In genomic region chrX:134610984-134611383, GRCm38 (mm10) we compare ENCODE assay signal across 19 mouse cellular contexts. TPM values are rescaled to one million over a fixed set of nuclear protein-coding genes. Genes with fewer than 3 reads are reported as not detected.
DNase-seq lines count a peak whose midpoint lies in the region; ATAC-seq lines count a peak whose summit lies in the region.
"Had no signal": no experiment of that assay in that cellular context is flagged by ENCODE, and none has a peak within 500 bp of the region (broad histone marks: within the 10 kb centered on the region; RNA-seq: fewer than 3 reads in every experiment).

No protein-coding gene starts in this region.

- H3K4me1 ChIP-seq in liver, embryonic 11.5 days (replicated peaks; ENCODE audit: control insufficient read depth, insufficient read depth, low read length) = 0 out of 2 replicates have a peak, but pooled peaks cover 2% of the 10 kb centered on the region
- peaks cover 19% of the 10 kb centered on the region for H3K4me1 ChIP-seq in liver, embryonic 15.5 days (replicated peaks)
- H3K4me1 ChIP-seq in hindbrain, embryonic 13.5 days (replicated peaks) = no peaks in the 10 kb centered on the region
- H3K4me1 ChIP-seq: embryonic facial prominence, embryonic 15.5 days; hindbrain, embryonic 12.5 days had no signal

- H3K36me3 ChIP-seq in liver, embryonic 11.5 days (ENCODE audit: control insufficient read depth, insufficient read depth, low read length) = no peaks in the 10 kb centered on the region
- 0 out of 2 replicates have a peak, but pooled peaks cover 5% of the 10 kb centered on the region for H3K36me3 ChIP-seq in liver, embryonic 15.5 days (replicated peaks)
- H3K36me3 ChIP-seq in hindbrain, embryonic 13.5 days = no peaks in the 10 kb centered on the region
- H3K36me3 ChIP-seq: embryonic facial prominence, embryonic 15.5 days; hindbrain, embryonic 12.5 days had no signal

- 63% methylated on average over 4 of the region's 4 CpGs for WGBS in liver, embryonic 11.5 days
- 32% methylated on average over 4 of the region's 4 CpGs for WGBS in liver, embryonic 15.5 days (ENCODE audit: insufficient replicate concordance)
- WGBS in hindbrain, embryonic 13.5 days = 89% methylated on average over 4 of the region's 4 CpGs

- peak overlapping the region; percentile 20; the same call in 1 of the 2 replicates for H3K4me2 ChIP-seq in liver, embryonic 11.5 days
- peak overlapping the region; percentile 5; the same call in 1 of the 2 replicates for H3K4me2 ChIP-seq in liver, embryonic 15.5 days
- H3K4me2 ChIP-seq in hindbrain, embryonic 13.5 days = no peak overlapping the region
- H3K4me2 ChIP-seq: embryonic facial prominence, embryonic 15.5 days; heart, embryonic 13.5 days; hindbrain, embryonic 12.5 days had no signal

- DNase-seq in liver, embryonic 11.5 days (ENCODE audit: low spot score) = no peak
- DNase-seq in lung, postnatal 36 days = no peak
- DNase-seq in natural killer cell, adult 2 months (ENCODE audit: low spot score in 2 of 2) = no peak
- DNase-seq: adrenal gland, adult 8-10 months; adrenal gland, postnatal 36 days; cerebellum, adult 2 months; cerebellum, postnatal 10 days; embryo, embryonic 11 days; gastrocnemius, postnatal 36 days; heart, adult 11 months; heart, postnatal 36 days had no signal

- H3K9me3 ChIP-seq in liver, embryonic 11.5 days (ENCODE audit: control insufficient read depth, low read length) = no peaks in the 10 kb centered on the region
- no peaks in the 10 kb centered on the region for H3K9me3 ChIP-seq in liver, embryonic 15.5 days (replicated peaks)
- H3K9me3 ChIP-seq in hindbrain, embryonic 13.5 days = no peaks in the 10 kb centered on the region
- H3K9me3 ChIP-seq: embryonic facial prominence, embryonic 15.5 days; heart, embryonic 13.5 days; hindbrain, embryonic 12.5 days had no signal

- no peak overlapping the region for H3K4me3 ChIP-seq in liver, embryonic 11.5 days (ENCODE audit: low read depth, low read length)
- no peak overlapping the region for H3K4me3 ChIP-seq in liver, embryonic 15.5 days (replicated peaks)
- H3K4me3 ChIP-seq in hindbrain, embryonic 13.5 days = no peak overlapping the region
- H3K4me3 ChIP-seq: embryonic facial prominence, embryonic 15.5 days; heart, embryonic 13.5 days; hindbrain, embryonic 12.5 days had no signal

- H3K27me3 ChIP-seq in liver, embryonic 11.5 days (replicated peaks; ENCODE audit: control insufficient read depth, insufficient read depth, low read length) = no peaks in the 10 kb centered on the region
- no peaks in the 10 kb centered on the region for H3K27me3 ChIP-seq in liver, embryonic 15.5 days
- no peaks in the 10 kb centered on the region for H3K27me3 ChIP-seq in hindbrain, embryonic 13.5 days
- H3K27me3 ChIP-seq: embryonic facial prominence, embryonic 15.5 days; heart, embryonic 13.5 days; hindbrain, embryonic 12.5 days had no signal

- no peak overlapping the region for H3K9ac ChIP-seq in liver, embryonic 11.5 days (ENCODE audit: low read depth, low read length)
- H3K9ac ChIP-seq in liver, embryonic 15.5 days = no peak overlapping the region
- H3K9ac ChIP-seq in hindbrain, embryonic 13.5 days = no peak overlapping the region
- H3K9ac ChIP-seq: embryonic facial prominence, embryonic 15.5 days; heart, embryonic 13.5 days; hindbrain, embryonic 12.5 days had no signal

- 0 out of 2 replicates have a peak, but pooled peaks have one; percentile 36 for ATAC-seq in erythroblast, adult 5-6 weeks (replicated peaks; ENCODE audit: low FRiP score, poor library complexity, severe bottlenecking)
- ATAC-seq in liver, embryonic 11.5 days (replicated peaks; ENCODE audit: low FRiP score) = peak; percentile 77
- peak; percentile 67 for ATAC-seq in liver, embryonic 15.5 days (ENCODE audit: insufficient read depth)
- ATAC-seq in hindbrain, embryonic 13.5 days (ENCODE audit: low FRiP score) = no peak
- ATAC-seq: forebrain, embryonic 14.5 days; hindbrain, postnatal 0 days had no signal

- H3K27ac ChIP-seq in liver, embryonic 11.5 days (ENCODE audit: low read depth, low read length) = no peak overlapping the region
- 0 out of 2 replicates have a peak overlapping the region, but pooled peaks have one; percentile 24 for H3K27ac ChIP-seq in liver, embryonic 15.5 days (replicated peaks)
- H3K27ac ChIP-seq in hindbrain, embryonic 13.5 days = no peak overlapping the region
- H3K27ac ChIP-seq: embryonic facial prominence, embryonic 15.5 days; heart, embryonic 13.5 days; hindbrain, embryonic 12.5 days; hindbrain, postnatal 0 days had no signal

RNA-seq across cellular contexts. Expression of gene Hnrnph2, which starts 10.0 kb away (rescaled TPM):
- total RNA-seq in erythroblast, adult 5-6 weeks (2015; ENCODE audit: low replicate concordance) = 36.5 and 47.0 TPM in 2 replicates
- 76.8 and 92.0 TPM in 2 replicates for total RNA-seq in erythroblast, adult 5-6 weeks (2017; ENCODE audit: low replicate concordance)
- polyA plus RNA-seq in liver, embryonic 11.5 days (2014; fragmentation: Nextera tagmentation; extraction: Ambion mirVana) = 134 and 153 TPM in 2 replicates
- 76.6 and 78.9 TPM in 2 replicates for polyA plus RNA-seq in liver, embryonic 15.5 days (2015; fragmentation: Nextera tagmentation; extraction: Ambion mirVana)
- polyA plus RNA-seq in hindbrain, embryonic 13.5 days (2015; fragmentation: Nextera tagmentation; extraction: Ambion mirVana) = 170 TPM in 2 replicates

RNA-seq across cellular contexts. Expression of gene Gla, which starts 10.1 kb away (rescaled TPM):
- total RNA-seq in erythroblast, adult 5-6 weeks (2015; ENCODE audit: low replicate concordance) = 2.1 and 3.3 TPM in 2 replicates
- total RNA-seq in erythroblast, adult 5-6 weeks (2017; ENCODE audit: low replicate concordance) = 2.2 and 4.0 TPM in 2 replicates
- polyA plus RNA-seq in liver, embryonic 11.5 days (2014; fragmentation: Nextera tagmentation; extraction: Ambion mirVana) = 8.4 and 8.9 TPM in 2 replicates
- 3.3 and 5.0 TPM in 2 replicates for polyA plus RNA-seq in liver, embryonic 15.5 days (2015; fragmentation: Nextera tagmentation; extraction: Ambion mirVana)
- 3.1 and 3.5 TPM in 2 replicates for polyA plus RNA-seq in hindbrain, embryonic 13.5 days (2015; fragmentation: Nextera tagmentation; extraction: Ambion mirVana)

RNA-seq across cellular contexts. Expression of gene Rpl36a, which starts 25.5 kb away (rescaled TPM):
- total RNA-seq in erythroblast, adult 5-6 weeks (2015; ENCODE audit: low replicate concordance) = 266 and 403 TPM in 2 replicates
- 548 and 594 TPM in 2 replicates for total RNA-seq in erythroblast, adult 5-6 weeks (2017; ENCODE audit: low replicate concordance)
- polyA plus RNA-seq in liver, embryonic 11.5 days (2014; fragmentation: Nextera tagmentation; extraction: Ambion mirVana) = 539 and 608 TPM in 2 replicates
- polyA plus RNA-seq in liver, embryonic 15.5 days (2015; fragmentation: Nextera tagmentation; extraction: Ambion mirVana) = 193 and 254 TPM in 2 replicates
- polyA plus RNA-seq in hindbrain, embryonic 13.5 days (2015; fragmentation: Nextera tagmentation; extraction: Ambion mirVana) = 223 and 238 TPM in 2 replicates

RNA-seq across cellular contexts. Expression of gene Btk, which starts 27.6 kb away (rescaled TPM):
- total RNA-seq in erythroblast, adult 5-6 weeks (2015; ENCODE audit: low replicate concordance) = 11.9 and 14.2 TPM in 2 replicates
- total RNA-seq in erythroblast, adult 5-6 weeks (2017; ENCODE audit: low replicate concordance) = 4.6 and 16.4 TPM in 2 replicates
- polyA plus RNA-seq in liver, embryonic 11.5 days (2014; fragmentation: Nextera tagmentation; extraction: Ambion mirVana) = 40.2 and 43.5 TPM in 2 replicates
- 12.9 and 15.1 TPM in 2 replicates for polyA plus RNA-seq in liver, embryonic 15.5 days (2015; fragmentation: Nextera tagmentation; extraction: Ambion mirVana)
- polyA plus RNA-seq in hindbrain, embryonic 13.5 days (2015; fragmentation: Nextera tagmentation; extraction: Ambion mirVana) = 0.63 and 1.1 TPM in 2 replicates
